ENCODE assay signal across 24 mouse cellular contexts in genomic region chr7:101862291-101862690, GRCm38 (mm10). TPM values are rescaled to one million over a fixed set of nuclear protein-coding genes. Genes with fewer than 3 reads are reported as not detected.
DNase-seq lines count a peak whose midpoint lies in the region; ATAC-seq and TF ChIP-seq lines count a peak whose summit lies in the region.
"Had no signal": no experiment of that assay in that cellular context is flagged by ENCODE, and none has a peak within 500 bp of the region (broad histone marks: within the 10 kb centered on the region; RNA-seq: fewer than 3 reads in every experiment).

No protein-coding gene starts in this region.

- no peaks in the 10 kb centered on the region for H3K9me3 ChIP-seq in ES-Bruce4 (replicated peaks; ENCODE audit: control insufficient read depth, insufficient read depth, low read length, poor library complexity, severe bottlenecking)
- no peaks in the 10 kb centered on the region for H3K9me3 ChIP-seq in embryonic facial prominence, embryonic 10.5 days
- H3K9me3 ChIP-seq: embryonic facial prominence, embryonic 15.5 days; forebrain, embryonic 10.5 days; forebrain, embryonic 15.5 days; heart, embryonic 13.5 days; hindbrain, embryonic 15.5 days had no signal

- H3K27ac ChIP-seq in layer of hippocampus, adult 2 months = no peak overlapping the region
- H3K27ac ChIP-seq in ES-Bruce4 (ENCODE audit: insufficient read depth, low read length) = no peak overlapping the region
- H3K27ac ChIP-seq in embryonic facial prominence, embryonic 10.5 days (replicated peaks) = no peak overlapping the region
- H3K27ac ChIP-seq: embryonic facial prominence, embryonic 15.5 days; forebrain, embryonic 10.5 days; forebrain, embryonic 15.5 days; heart, embryonic 13.5 days; hindbrain, embryonic 15.5 days had no signal

- 67% methylated on average over 3 of the region's 3 CpGs for whole genome bisulfite sequencing in embryonic facial prominence, embryonic 10.5 days

- no peak overlapping the region for H3K9ac ChIP-seq in ES-Bruce4 (ENCODE audit: low read depth, poor library complexity, severe bottlenecking)
- H3K9ac ChIP-seq: embryonic facial prominence, embryonic 15.5 days; forebrain, embryonic 15.5 days; heart, embryonic 13.5 days; hindbrain, embryonic 15.5 days had no signal

- TF ChIP-seq POLR2A in ES-Bruce4 (IDR thresholded peaks at IDR 0.05; ENCODE audit: insufficient read depth, low read length) = no peak

- DNase-seq in layer of hippocampus, adult 2 months (ENCODE audit: low spot score in 2 of 2) = no peak
- DNase-seq in layer of hippocampus, adult 18-20 months (ENCODE audit: low spot score in 2 of 2) = no peak
- DNase-seq in Patski (ENCODE audit: low read depth, low spot score) = no peak
- no peak for DNase-seq in embryonic facial prominence, embryonic 10.5 days (ENCODE audit: low spot score)
- DNase-seq in gastrocnemius, postnatal 36 days = no peak
- DNase-seq in lung, postnatal 10 days = no peak
- DNase-seq: adrenal gland, adult 2 months; adrenal gland, postnatal 36 days; B cell, adult 2 months; cerebellum, adult 2 months; cerebellum, postnatal 10 days; gastrocnemius, postnatal 10 days; heart, postnatal 36 days had no signal

- POLR2A ChIA-PET in Patski (lab: Charles Lee) = interaction anchor here (0.9 to 1.1 kb wide), 2 partner anchors 20 to 24 kb away, joined by 3 read pairs; no protein-coding TSS in a partner anchor

- peak; percentile 33 for TF ChIP-seq CTCF in layer of hippocampus, adult 2 months (conservative IDR thresholded peaks at IDR 0.05)
- TF ChIP-seq CTCF in ES-Bruce4 (IDR thresholded peaks at IDR 0.05; ENCODE audit: low read depth, low read length) (peak; percentile 20), Patski (IDR thresholded peaks at IDR 0.05) (peak; percentile 20)

- no peak overlapping the region for H3K4me3 ChIP-seq in layer of hippocampus, adult 2 months
- no peak overlapping the region for H3K4me3 ChIP-seq in ES-Bruce4 (ENCODE audit: low read depth, low read length)
- no peak overlapping the region for H3K4me3 ChIP-seq in embryonic facial prominence, embryonic 10.5 days
- H3K4me3 ChIP-seq: embryonic facial prominence, embryonic 15.5 days; erythroblast, embryonic 14.5 days; forebrain, embryonic 10.5 days; forebrain, embryonic 15.5 days; heart, embryonic 13.5 days; hindbrain, embryonic 15.5 days had no signal

- no peak for TF ChIP-seq EP300 in ES-Bruce4 (IDR thresholded peaks at IDR 0.05; ENCODE audit: insufficient read depth, low read depth, low read length)

- peaks cover 2% of the 10 kb centered on the region for H3K4me1 ChIP-seq in ES-Bruce4 (ENCODE audit: control insufficient read depth, insufficient read depth, low read length)
- no peaks in the 10 kb centered on the region for H3K4me1 ChIP-seq in embryonic facial prominence, embryonic 10.5 days
- H3K4me1 ChIP-seq: embryonic facial prominence, embryonic 15.5 days; forebrain, embryonic 15.5 days; hindbrain, embryonic 15.5 days had no signal

- H3K36me3 ChIP-seq in ES-Bruce4 (ENCODE audit: control insufficient read depth, insufficient read depth, low read length, poor library complexity, severe bottlenecking) = peaks cover 13% of the 10 kb centered on the region
- no peaks in the 10 kb centered on the region for H3K36me3 ChIP-seq in embryonic facial prominence, embryonic 10.5 days (replicated peaks)
- H3K36me3 ChIP-seq: embryonic facial prominence, embryonic 15.5 days; forebrain, embryonic 10.5 days; forebrain, embryonic 15.5 days; heart, embryonic 13.5 days; hindbrain, embryonic 15.5 days had no signal

- CTCF ChIA-PET in Patski (lab: Charles Lee) = interaction anchor here (1.2 kb wide), 1 partner anchor 12 kb away, joined by 3 read pairs; no protein-coding TSS in a partner anchor

- no peaks in the 10 kb centered on the region for H3K27me3 ChIP-seq in ES-Bruce4 (ENCODE audit: control insufficient read depth, insufficient read depth, low read length, poor library complexity, severe bottlenecking)
- H3K27me3 ChIP-seq in Patski = no peaks in the 10 kb centered on the region
- H3K27me3 ChIP-seq in embryonic facial prominence, embryonic 10.5 days (replicated peaks; ENCODE audit: low read depth, poor library complexity, severe bottlenecking) = no peaks in the 10 kb centered on the region
- H3K27me3 ChIP-seq: embryonic facial prominence, embryonic 15.5 days; forebrain, embryonic 15.5 days; heart, embryonic 13.5 days; hindbrain, embryonic 15.5 days had no signal

- in situ Hi-C loops in Patski (cut with MboI; ENCODE audit: low pct_unique_long_range_greater_than_20kb) = no loop called here

- intact Hi-C loops in gastrocnemius, postnatal 36 days (cut with DNase I) = no loop called here

- ATAC-seq in Patski = no peak
- 0 out of 2 replicates have a peak, but pooled peaks have one; percentile 41 for ATAC-seq in megakaryocyte-erythroid progenitor cell, adult 5-6 weeks (replicated peaks; ENCODE audit: low FRiP score, low TSS enrichment, poor library complexity, severe bottlenecking)
- ATAC-seq: CD4-positive, CD25-positive, alpha-beta regulatory T cell, adult 4 months; forebrain, embryonic 15.5 days; inflammation-experienced regulatory T-cells, adult 6 months had no signal

RNA-seq across cellular contexts. Expression of gene Anapc15, which starts 1.2 kb away (rescaled TPM):
- total RNA-seq in layer of hippocampus, adult 2 months (2021) = 10 to 100 TPM; 24.5 to 29.3 TPM
- total RNA-seq in layer of hippocampus, adult 18-20 months (2021) = 10 to 100 TPM; 30.5 to 34.9 TPM
- 70.7 and 96.2 TPM in 2 replicates for polyA plus RNA-seq in ES-Bruce4 (2011; ENCODE audit: insufficient read depth, insufficient read length, low read depth, missing spikeins)
- 36.4 TPM for polyA plus RNA-seq in Patski (2021)
- total RNA-seq in megakaryocyte-erythroid progenitor cell, adult 5-6 weeks (2014; fragmentation: Nextera tagmentation) = 131 and 132 TPM in 2 replicates
- 85.3 and 93.1 TPM in 2 replicates for total RNA-seq in megakaryocyte-erythroid progenitor cell, adult 5-6 weeks (2017)
- polyA plus RNA-seq in embryonic facial prominence, embryonic 10.5 days (2016; fragmentation: Nextera tagmentation; extraction: Ambion mirVana) = 118 and 119 TPM in 2 replicates
- 10 to 100 TPM; 16.6 to 22.3 TPM for total RNA-seq in gastrocnemius, postnatal 36 days (2021)

RNA-seq across cellular contexts. Expression of gene Folr2, which starts 5.3 kb away (rescaled TPM):
- total RNA-seq in layer of hippocampus, adult 2 months (2021) = under 1 TPM in 1 of 2 experiments, not detected in 1; 0.36 TPM
- under 1 TPM in 1 of 2 experiments, not detected in 1; 0.40 TPM for total RNA-seq in layer of hippocampus, adult 18-20 months (2021)
- 1.2 TPM in 2 replicates for polyA plus RNA-seq in ES-Bruce4 (2011; ENCODE audit: insufficient read depth, insufficient read length, low read depth, missing spikeins)
- polyA plus RNA-seq in Patski (2021) = not detected
- total RNA-seq in megakaryocyte-erythroid progenitor cell, adult 5-6 weeks (2014; fragmentation: Nextera tagmentation) = not detected in 2 replicates
- not detected in 2 replicates for total RNA-seq in megakaryocyte-erythroid progenitor cell, adult 5-6 weeks (2017)
- polyA plus RNA-seq in embryonic facial prominence, embryonic 10.5 days (2016; fragmentation: Nextera tagmentation; extraction: Ambion mirVana) = 0.49 TPM in 1 of 2 replicates, not detected in the other
- total RNA-seq in gastrocnemius, postnatal 36 days (2021) = 1 to 10 TPM; 1.3 to 2.0 TPM
- polyA plus RNA-seq: CD4-positive, CD25-positive, alpha-beta regulatory T cell, adult 4 months; embryonic facial prominence, embryonic 11.5 days; erythroblast, embryonic 14.5 days; inflammation-experienced regulatory T-cells, adult 6 months had no signal

RNA-seq across cellular contexts. Expression of gene Folr1, which starts 8.3 kb away (rescaled TPM):
- total RNA-seq in layer of hippocampus, adult 2 months (2021) = 1 to 10 TPM in 1 of 2 experiments, not detected in 1; 1.2 TPM
- total RNA-seq in layer of hippocampus, adult 18-20 months (2021) = 1 to 10 TPM in 1 of 2 experiments, under 1 TPM in 1; 0.76 to 3.0 TPM
- 54.6 and 59.8 TPM in 2 replicates for polyA plus RNA-seq in ES-Bruce4 (2011; ENCODE audit: insufficient read depth, insufficient read length, low read depth, missing spikeins)
- polyA plus RNA-seq in Patski (2021) = 73.6 TPM
- 1.3 TPM in 1 of 2 replicates, not detected in the other for total RNA-seq in megakaryocyte-erythroid progenitor cell, adult 5-6 weeks (2014; fragmentation: Nextera tagmentation)
- total RNA-seq in megakaryocyte-erythroid progenitor cell, adult 5-6 weeks (2017) = not detected in 2 replicates
- 1.2 and 2.4 TPM in 2 replicates for polyA plus RNA-seq in embryonic facial prominence, embryonic 10.5 days (2016; fragmentation: Nextera tagmentation; extraction: Ambion mirVana)
- 1 to 10 TPM in 1 of 2 experiments, under 1 TPM in 1; 0.91 to 1.2 TPM for total RNA-seq in gastrocnemius, postnatal 36 days (2021)
- polyA plus RNA-seq: CD4-positive, CD25-positive, alpha-beta regulatory T cell, adult 4 months; erythroblast, embryonic 14.5 days; inflammation-experienced regulatory T-cells, adult 6 months had no signal

RNA-seq across cellular contexts. Expression of gene Inppl1, which starts 24.3 kb away (rescaled TPM):
- total RNA-seq in layer of hippocampus, adult 2 months (2021) = 10 to 100 TPM; 26.7 to 28.4 TPM
- 10 to 100 TPM; 23.0 to 31.1 TPM for total RNA-seq in layer of hippocampus, adult 18-20 months (2021)
- polyA plus RNA-seq in ES-Bruce4 (2011; ENCODE audit: insufficient read depth, insufficient read length, low read depth, missing spikeins) (64.0 and 67.9 TPM in 2 replicates), Patski (2021) (148 TPM)
- 2.1 and 4.6 TPM in 2 replicates for total RNA-seq in megakaryocyte-erythroid progenitor cell, adult 5-6 weeks (2014; fragmentation: Nextera tagmentation)
- 3.5 and 10.2 TPM in 2 replicates for total RNA-seq in megakaryocyte-erythroid progenitor cell, adult 5-6 weeks (2017)
- 38.4 and 46.7 TPM in 2 replicates for polyA plus RNA-seq in embryonic facial prominence, embryonic 10.5 days (2016; fragmentation: Nextera tagmentation; extraction: Ambion mirVana)
- total RNA-seq in gastrocnemius, postnatal 36 days (2021) = 10 to 100 TPM; 79.2 to 96.2 TPM

RNA-seq across cellular contexts. Expression of gene Lamtor1, which starts 43.4 kb away (rescaled TPM):
- total RNA-seq in layer of hippocampus, adult 2 months (2021) = 10 to 100 TPM; 90.2 to 95.6 TPM
- 10 to 100 TPM; 90.2 to 96.3 TPM for total RNA-seq in layer of hippocampus, adult 18-20 months (2021)
- 80.9 and 85.9 TPM in 2 replicates for polyA plus RNA-seq in ES-Bruce4 (2011; ENCODE audit: insufficient read depth, insufficient read length, low read depth, missing spikeins)
- polyA plus RNA-seq in Patski (2021) = 130 TPM
- 47.6 and 53.1 TPM in 2 replicates for total RNA-seq in megakaryocyte-erythroid progenitor cell, adult 5-6 weeks (2014; fragmentation: Nextera tagmentation)
- 48.8 and 57.6 TPM in 2 replicates for total RNA-seq in megakaryocyte-erythroid progenitor cell, adult 5-6 weeks (2017)
- 159 and 168 TPM in 2 replicates for polyA plus RNA-seq in embryonic facial prominence, embryonic 10.5 days (2016; fragmentation: Nextera tagmentation; extraction: Ambion mirVana)
- 10 to 100 TPM; 93.2 to 99.8 TPM for total RNA-seq in gastrocnemius, postnatal 36 days (2021)
